Mouse (Mus musculus): ENCODE measurements at regions not wholly inside any gene's neighbourhood (a gene's known extent, or its start where the extent isn't known, plus 50 kb on each side); places are given as distances from the start of the nearest gene placed in this dataset.

- in situ Hi-C loops (cut with MboI, MseI) = no loop called here
Measured at GRCm38 (mm10) chr9:122556051-122556450, 191.1 kb upstream of the Topaz1 start.

GRCm38 (mm10) chr9:122566060-122566459, 181.1 kb upstream of the Topaz1 start:
- in situ Hi-C loops (cut with MboI, MseI) = no loop called here

DNA sequence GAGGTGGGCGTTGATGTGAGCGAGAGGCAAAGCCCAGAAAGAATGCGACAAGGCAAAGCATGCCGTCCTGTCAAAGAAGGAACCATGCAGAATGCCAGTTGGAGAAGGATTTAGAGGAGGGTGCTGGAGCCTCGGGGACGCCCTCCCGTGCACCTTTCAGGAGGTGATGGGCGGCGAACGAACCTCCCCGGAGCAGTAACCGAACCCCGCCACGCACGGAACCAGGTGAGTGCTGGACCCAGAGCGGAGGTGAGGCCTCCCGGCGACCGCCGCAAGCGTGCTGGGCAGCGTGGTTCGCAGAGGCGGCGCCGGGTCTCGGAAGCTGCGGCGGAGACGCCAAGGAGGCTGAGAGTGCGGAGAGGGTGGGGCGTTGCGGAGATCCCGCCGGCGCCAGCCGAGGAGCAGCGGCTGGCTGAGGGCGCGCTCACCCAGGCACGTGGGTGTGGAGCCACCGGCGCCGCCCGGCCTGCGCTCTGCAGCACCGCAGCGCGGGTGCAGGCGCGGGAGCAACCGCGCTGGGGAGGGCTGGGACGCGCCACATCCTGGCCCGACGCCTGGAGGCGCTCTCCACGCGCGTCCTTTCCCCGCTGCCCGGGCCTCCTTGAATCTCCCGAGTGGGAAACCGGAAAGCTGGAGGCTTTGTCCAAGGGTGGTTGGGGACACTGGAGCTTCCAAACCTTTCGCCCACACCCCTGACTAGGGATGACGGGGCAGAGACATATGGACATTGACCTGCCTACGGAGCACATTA, 178.3 kb upstream of the Topaz1 start:
- in situ Hi-C loops (cut with MboI, MseI) = no loop called here

- in situ Hi-C loops (cut with MboI, MseI) = loop anchor here in 1 of 2 experiments (10.0 kb wide), 1 partner anchor 1685 kb away; no protein-coding TSS in a partner anchor
Measured at GRCm38 (mm10) chr9:122569511-122570455, 177.4 kb upstream of the Topaz1 start.

DNA sequence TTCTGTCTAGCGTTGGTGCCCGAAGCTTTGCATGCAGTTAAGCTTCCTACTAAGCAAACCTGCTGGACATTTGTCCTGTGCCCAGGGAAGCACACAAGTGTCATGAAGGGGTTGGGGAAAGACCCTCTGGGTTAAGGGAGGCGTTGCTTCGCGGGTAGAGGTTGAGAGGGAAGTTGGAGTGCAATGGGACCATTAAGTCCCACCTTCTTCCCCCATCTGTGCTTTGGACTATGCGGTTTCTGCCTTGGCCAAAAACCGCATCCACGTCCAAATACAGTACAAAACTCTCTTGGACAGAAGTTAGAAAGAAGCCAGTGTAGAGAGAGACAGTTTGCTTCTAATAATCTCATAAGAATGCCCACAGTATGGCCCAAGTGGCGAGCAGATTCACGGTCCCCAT, 176.1 kb upstream of the Topaz1 start:
- in situ Hi-C loops (cut with MboI, MseI) = loop anchor here in 1 of 2 experiments (10.0 kb wide), 1 partner anchor 1684 kb away; no protein-coding TSS in a partner anchor

- in situ Hi-C loops (cut with MboI, MseI) = loop anchor here in 1 of 2 experiments (10.0 kb wide), 1 partner anchor 1683 kb away; no protein-coding TSS in a partner anchor
Measured at GRCm38 (mm10) chr9:122571402-122572059, 175.6 kb upstream of the Topaz1 start.

GRCm38 (mm10) chr9:122572060-122572835, 174.9 kb upstream of the Topaz1 start:
- in situ Hi-C loops (cut with MboI, MseI) = loop anchor here in 1 of 2 experiments (10.0 kb wide), 1 partner anchor 1683 kb away; no protein-coding TSS in a partner anchor

DNA sequence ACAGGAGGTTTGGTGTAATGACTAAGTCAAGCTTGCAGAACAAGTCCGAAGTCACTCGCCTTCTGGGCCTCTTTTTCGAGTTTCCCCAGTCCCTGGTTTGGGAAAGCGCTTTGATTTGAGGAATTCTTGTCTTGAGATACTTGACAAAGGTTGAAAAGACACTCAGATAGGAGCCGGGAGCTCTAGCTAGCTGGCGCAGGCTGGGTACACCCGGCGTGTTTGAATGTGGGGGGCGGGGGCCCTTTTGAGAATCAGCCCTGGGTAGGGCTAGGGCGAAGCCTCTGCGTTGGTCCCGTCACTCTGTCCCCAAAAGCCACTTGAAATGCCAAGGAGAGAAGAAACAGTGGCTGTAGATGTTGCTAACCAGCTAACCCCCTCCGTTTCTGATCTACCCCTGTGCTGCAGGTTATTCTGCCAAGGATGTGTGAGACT, 174.3 kb upstream of the Topaz1 start:
- in situ Hi-C loops (cut with MboI, MseI) = loop anchor here in 1 of 2 experiments (10.0 kb wide), 1 partner anchor 1682 kb away; no protein-coding TSS in a partner anchor

DNA sequence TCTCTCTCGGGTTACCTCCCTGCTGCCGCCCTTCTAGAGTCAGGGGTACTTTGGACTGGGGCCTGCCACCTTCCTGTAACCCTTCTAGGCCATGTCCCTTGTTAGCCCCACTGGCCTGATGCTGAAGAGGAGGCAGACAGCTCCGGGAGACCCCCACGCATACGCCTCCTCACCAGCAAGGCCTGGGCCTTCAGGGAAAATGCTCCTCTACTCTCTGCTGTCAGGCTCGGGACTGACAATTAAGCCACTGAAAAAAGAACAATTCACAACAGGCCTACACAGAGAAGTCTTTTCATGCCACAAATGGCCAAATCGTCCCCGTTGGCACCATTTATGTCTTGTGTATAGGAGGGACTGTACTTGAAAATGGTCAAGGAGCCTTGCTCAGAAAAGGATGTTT, 161.9 kb upstream of the Topaz1 start:
- in situ Hi-C loops (cut with MboI, MseI) = no loop called here

DNA sequence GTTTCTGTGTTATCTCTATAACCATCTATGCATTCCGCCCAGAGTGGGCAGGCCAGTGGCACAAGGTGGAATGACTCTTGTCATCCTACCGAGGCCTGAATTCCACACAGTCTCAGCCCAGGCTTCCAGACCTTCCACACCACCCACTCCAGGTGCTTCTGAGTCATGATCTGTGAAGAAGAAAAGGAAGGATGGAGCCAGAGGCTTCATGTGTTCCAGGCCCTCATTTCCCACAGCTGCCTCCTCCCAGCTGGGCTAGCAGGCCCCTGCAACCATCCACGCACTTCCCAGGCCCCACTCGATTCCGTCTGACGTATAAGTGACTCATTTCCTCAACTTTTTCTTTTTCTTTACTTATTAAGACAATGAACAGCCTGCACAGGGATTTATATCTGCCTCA, 160.7 kb upstream of the Topaz1 start:
- in situ Hi-C loops (cut with MboI, MseI) = no loop called here

- in situ Hi-C loops (cut with MboI, MseI) = no loop called here
Measured at GRCm38 (mm10) chr9:122586986-122587385, 160.2 kb upstream of the Topaz1 start.

GRCm38 (mm10) chr9:122588246-122588645, 158.9 kb upstream of the Topaz1 start:
- in situ Hi-C loops (cut with MboI, MseI) = no loop called here

- in situ Hi-C loops (cut with MboI, MseI) = no loop called here
Measured at GRCm38 (mm10) chr9:122592820-122593615, 154.1 kb upstream of the Topaz1 start.

- in situ Hi-C loops (cut with MboI, MseI) = no loop called here
Measured at GRCm38 (mm10) chr9:122595120-122595943, 151.8 kb upstream of the Topaz1 start.

- in situ Hi-C loops (cut with MboI, MseI) = loop anchor here in 1 of 2 experiments (25.0 kb wide), 1 partner anchor 816 kb away; the partner anchor contains the start of genes Hhatl and Klhl40
Measured at GRCm38 (mm10) chr9:122603106-122603505, 144.0 kb upstream of the Topaz1 start.

DNA sequence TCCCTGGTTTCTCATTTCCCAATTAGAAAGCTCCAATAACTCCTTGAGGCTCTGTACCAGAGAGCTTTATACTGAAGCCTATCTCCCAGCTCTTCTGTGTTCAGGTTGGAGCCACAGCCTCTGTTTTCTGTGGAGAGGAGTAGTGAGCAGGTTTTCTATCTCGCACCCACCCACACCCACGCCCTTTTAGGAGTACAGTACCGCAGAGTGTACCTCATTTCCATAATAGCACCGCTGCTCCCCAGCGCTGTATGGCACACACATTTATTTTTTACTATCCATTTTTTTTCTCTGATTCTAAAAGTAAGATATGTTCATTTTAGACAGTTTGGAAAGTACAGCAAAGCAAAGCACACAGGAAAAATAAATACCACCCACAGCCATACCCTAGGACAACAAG, 137.5 kb upstream of the Topaz1 start:
- in situ Hi-C loops (cut with MboI, MseI) = loop anchor here in 1 of 2 experiments (10.0 to 25.0 kb wide), 2 partner anchors 305 to 822 kb away; partner anchors contain the start of genes Hhatl and Klhl40

GRCm38 (mm10) chr9:122610918-122611317, 136.2 kb upstream of the Topaz1 start:
- in situ Hi-C loops (cut with MboI, MseI) = loop anchor here in 1 of 2 experiments (10.0 to 25.0 kb wide), 2 partner anchors 304 to 824 kb away; partner anchors contain the start of genes Hhatl and Klhl40

- in situ Hi-C loops (cut with MboI, MseI) = loop anchor here in 1 of 2 experiments (5.0 to 25.0 kb wide), 3 partner anchors 73 to 827 kb away; partner anchors contain the start of genes Hhatl and Klhl40
Measured at GRCm38 (mm10) chr9:122614579-122615252, 132.4 kb upstream of the Topaz1 start.
